Mouse (Mus musculus) kidney, embryonic 16.5 days (tissue): ENCODE measurements around the gene Cat. TPM values are rescaled to one million over a fixed set of nuclear protein-coding genes. Genes with fewer than 3 reads are reported as not detected.

Experiments used
- ATAC-seq: fragments of 200-750 bp; cut with Nextera tagmentation; 2 replicates; pipeline ENCODE4 v1.8.0; 2017; ENCODE audit warnings: moderate TSS enrichment; ENCODE audit not compliant: low FRiP score, low TSS enrichment
- H3K27ac ChIP-seq: fragments of 300-500 bp; sonication (generic); 2 replicates; pipeline ENCODE4 v1.5.1; 2014; ENCODE audit warnings: low read length
- H3K27me3 ChIP-seq: fragments of 300-500 bp; sonication (generic); 2 replicates; pipeline ENCODE4 v1.6.1; 2014; ENCODE audit warnings: low read length, control low read depth, mixed read lengths; ENCODE audit not compliant: insufficient read depth
- H3K36me3 ChIP-seq: fragments of 300-500 bp; sonication (generic); 2 replicates; pipeline ENCODE4 v1.6.1; 2014; ENCODE audit warnings: low read length, control low read depth, mixed read lengths; ENCODE audit not compliant: insufficient read depth
- H3K4me1 ChIP-seq: fragments of 300-500 bp; sonication (generic); 2 replicates; pipeline ENCODE4 v1.6.1; 2014; ENCODE audit warnings: low read length, control low read depth, mixed read lengths; ENCODE audit not compliant: insufficient read depth
- H3K4me2 ChIP-seq: fragments of 300-500 bp; sonication (generic); replicated peaks from 2 replicates; pipeline ENCODE4 v1.6.1; 2014; ENCODE audit warnings: low read depth, low read length
- H3K4me3 ChIP-seq: fragments of 300-500 bp; sonication (generic); 2 replicates; pipeline ENCODE4 v1.5.1; 2014; ENCODE audit warnings: mild to moderate bottlenecking, low read length
- H3K9ac ChIP-seq: fragments of 300-500 bp; sonication (generic); replicated peaks from 2 replicates; pipeline ENCODE4 v1.6.1; 2014; ENCODE audit warnings: low read length
- H3K9me3 ChIP-seq: fragments of 300-500 bp; sonication (generic); 2 replicates; pipeline ENCODE4 v1.6.1; 2016; ENCODE audit warnings: low read length, control low read depth
- WGBS: fragments of 180-500 bp; shearing (Covaris S2); extraction: QIAGEN DNeasy Blood & Tissue Kit; methylation state at CpG from one replicate; pipeline ENCODE4 v1.1.7; 2014; 5-methylcytosine and 5-hydroxymethylcytosine counted together
- polyA plus RNA-seq: library from polyadenylated mRNA; unstranded; fragments of >200 nt; fragmentation: Nextera tagmentation; extraction: Ambion mirVana; gene quantifications from 2 replicates; pipeline ENCODE4 v1.2.1, GENCODE M21; 2015

Cat gene
- polyA plus RNA-seq, 1 experiment from 2014 or later, result 101 TPM

- 88% methylated on average over 8 of the region's 8 CpGs for WGBS
- Histone ChIP-seq H3K4me1 (peaks cover 18% of the 10 kb centered on the region), H3K9me3 (no peaks in the 10 kb centered on the region), H3K27ac (no peak overlapping the region), H3K4me2 (no peak overlapping the region), H3K4me3 (no peak overlapping the region), H3K9ac (no peak overlapping the region), H3K36me3 (peaks cover 7% of the 10 kb centered on the region; the same call in 1 of the 2 replicates), H3K27me3 (no peaks in the 10 kb centered on the region)
- ATAC-seq, result no peak
These were observed 4.7 kb downstream of the Cat start for GRCm38 (mm10) chr2:103480240-103480639.

DNA sequence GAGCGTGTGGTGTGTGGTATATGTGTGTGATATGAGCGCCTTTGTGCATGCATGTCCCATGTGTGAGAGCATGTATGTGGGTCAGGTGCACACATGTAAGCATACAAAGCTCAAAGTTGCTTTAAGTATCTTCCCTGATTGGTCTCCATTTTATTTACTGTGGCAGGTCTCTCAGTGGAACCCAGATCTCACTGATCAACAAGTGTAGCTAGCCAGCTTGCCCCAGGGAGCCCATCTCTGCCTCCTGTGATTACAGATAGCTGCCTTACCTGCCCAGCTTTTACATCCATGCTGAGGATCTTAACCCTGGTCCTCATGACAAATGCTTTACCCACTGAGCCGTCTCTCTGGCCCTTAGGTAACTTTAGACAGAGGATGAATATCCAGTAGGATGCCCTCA lies 6.6 kb downstream of the Cat start:
- no peak overlapping the region for H3K9ac ChIP-seq
- no peak overlapping the region for H3K4me2 ChIP-seq
- ATAC-seq, result no peak
- 91% methylated on average over 3 of the region's 3 CpGs for WGBS
- H3K36me3 ChIP-seq, result peaks cover 20% of the 10 kb centered on the region
- H3K4me1 ChIP-seq, result peaks cover 8% of the 10 kb centered on the region
- no peak overlapping the region for H3K27ac ChIP-seq
- no peaks in the 10 kb centered on the region for H3K27me3 ChIP-seq
- no peaks in the 10 kb centered on the region for H3K9me3 ChIP-seq
- no peak overlapping the region for H3K4me3 ChIP-seq

DNA sequence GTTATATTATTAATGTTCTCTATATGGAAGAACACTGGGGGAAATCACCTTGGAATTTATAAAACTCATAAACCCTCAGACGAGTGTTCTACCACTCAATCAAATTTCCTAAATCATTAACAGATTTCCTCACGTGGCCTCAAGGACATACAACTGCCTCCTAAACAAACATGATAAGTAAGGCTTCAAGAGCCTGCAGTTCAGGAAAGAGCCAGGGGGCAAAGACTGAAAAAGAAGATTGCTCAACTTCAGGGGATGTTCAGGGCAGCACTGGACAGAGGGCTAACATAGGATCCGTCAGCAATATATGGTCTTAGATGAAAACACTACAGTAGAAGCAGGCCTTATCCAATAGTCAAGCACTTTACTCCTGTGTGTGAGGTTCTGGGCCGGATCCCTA lies 7.5 kb downstream of the Cat start:
- Histone ChIP-seq H3K4me3 (no peak overlapping the region), H3K9me3 (no peaks in the 10 kb centered on the region), H3K27me3 (no peaks in the 10 kb centered on the region), H3K4me1 (peaks cover 3% of the 10 kb centered on the region; the same call in 1 of the 2 replicates), H3K36me3 (peaks cover 27% of the 10 kb centered on the region), H3K4me2 (no peak overlapping the region), H3K27ac (no peak overlapping the region), H3K9ac (no peak overlapping the region)
- ATAC-seq, result no peak
- WGBS, result 74% methylated on average over 4 of the region's 4 CpGs

GRCm38 (mm10) chr2:103476657-103477056 lies 8.3 kb downstream of the Cat start:
- Histone ChIP-seq H3K9ac (no peak overlapping the region), H3K36me3 (peaks cover 28% of the 10 kb centered on the region), H3K9me3 (no peaks in the 10 kb centered on the region), H3K4me1 (peaks cover 3% of the 10 kb centered on the region; the same call in 1 of the 2 replicates), H3K4me3 (no peak overlapping the region), H3K27ac (no peak overlapping the region), H3K4me2 (no peak overlapping the region), H3K27me3 (no peaks in the 10 kb centered on the region)
- WGBS, result 90% methylated on average over 11 of the region's 11 CpGs
- no peak for ATAC-seq

- WGBS, result 94% methylated on average over 2 of the region's 2 CpGs
- ATAC-seq, result no peak
These were observed 8.8 kb downstream of the Cat start for GRCm38 (mm10) chr2:103476180-103476579.

DNA sequence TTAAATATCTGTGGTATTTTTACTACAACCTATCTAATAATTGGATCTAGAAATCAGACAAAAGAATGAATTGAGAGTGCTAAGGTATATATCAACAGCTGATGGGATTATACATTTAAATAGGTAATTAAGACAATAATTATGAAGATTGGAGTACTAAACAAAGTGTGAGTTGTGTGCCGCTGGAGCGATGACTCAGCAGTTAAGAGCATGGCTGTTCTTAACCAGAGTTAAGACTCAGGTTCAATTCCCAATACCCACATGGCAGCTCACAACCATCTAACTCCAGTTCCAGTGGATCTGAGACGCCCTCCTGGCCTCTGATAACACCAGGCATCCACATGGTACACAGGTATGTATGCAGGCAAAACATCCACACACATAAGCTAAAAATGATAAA lies 11.6 kb downstream of the Cat start:
- H3K4me1 ChIP-seq, result 0 out of 2 replicates have a peak, but pooled peaks cover 3% of the 10 kb centered on the region
- H3K9ac ChIP-seq, result no peak overlapping the region
- H3K27ac ChIP-seq, result no peak overlapping the region
- H3K36me3 ChIP-seq, result peaks cover 38% of the 10 kb centered on the region
- ATAC-seq, result no peak
- no peak overlapping the region for H3K4me3 ChIP-seq
- no peaks in the 10 kb centered on the region for H3K9me3 ChIP-seq
- no peak overlapping the region for H3K4me2 ChIP-seq
- WGBS, result 96% methylated on average over 3 of the region's 3 CpGs
- no peaks in the 10 kb centered on the region for H3K27me3 ChIP-seq

More at GRCm38 (mm10) chr2:103476180-103476579, 8.8 kb downstream of the Cat start:
- Histone ChIP-seq H3K9me3 (no peaks in the 10 kb centered on the region), H3K27ac (no peak overlapping the region), H3K4me3 (no peak overlapping the region), H3K9ac (no peak overlapping the region), H3K36me3 (peaks cover 28% of the 10 kb centered on the region), H3K4me1 (peaks cover 3% of the 10 kb centered on the region; the same call in 1 of the 2 replicates), H3K4me2 (no peak overlapping the region), H3K27me3 (no peaks in the 10 kb centered on the region)

- Histone ChIP-seq H3K27me3 (no peaks in the 10 kb centered on the region), H3K4me3 (no peak overlapping the region), H3K27ac (no peak overlapping the region), H3K4me2 (no peak overlapping the region), H3K9ac (no peak overlapping the region), H3K9me3 (no peaks in the 10 kb centered on the region), H3K36me3 (peaks cover 38% of the 10 kb centered on the region), H3K4me1 (peaks cover 2% of the 10 kb centered on the region)
- WGBS, result 79% methylated on average over 10 of the region's 10 CpGs
- no peak for ATAC-seq
These were observed 17.9 kb downstream of the Cat start for GRCm38 (mm10) chr2:103466984-103467588.

DNA sequence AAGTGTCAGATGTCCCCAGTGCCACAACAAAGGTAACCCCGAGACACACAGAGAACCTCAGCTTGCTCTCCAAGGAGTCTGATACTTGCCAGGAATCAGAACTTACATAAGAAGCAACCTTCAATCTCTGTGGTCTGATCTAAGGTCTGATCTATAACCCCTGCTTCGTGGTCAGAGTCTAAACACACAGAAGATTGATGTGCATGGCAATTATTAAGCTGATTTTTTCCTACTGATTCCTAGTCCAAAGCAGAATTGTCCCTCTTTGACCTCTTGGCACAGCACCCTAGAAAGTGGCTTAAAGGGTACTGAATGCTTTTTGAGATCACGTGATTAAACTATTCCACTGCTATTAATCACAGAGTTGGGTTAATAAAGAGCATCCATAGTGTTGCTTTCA lies 18.7 kb downstream of the Cat start:
- H3K27me3 ChIP-seq, result no peaks in the 10 kb centered on the region
- H3K9ac ChIP-seq, result no peak overlapping the region
- peaks cover 38% of the 10 kb centered on the region for H3K36me3 ChIP-seq
- 76% methylated on average over 3 of the region's 3 CpGs for whole genome bisulfite sequencing
- H3K4me3 ChIP-seq, result no peak overlapping the region
- H3K27ac ChIP-seq, result no peak overlapping the region
- peaks cover 10% of the 10 kb centered on the region for H3K4me1 ChIP-seq
- H3K4me2 ChIP-seq, result no peak overlapping the region
- ATAC-seq, result no peak
- H3K9me3 ChIP-seq, result no peaks in the 10 kb centered on the region

GRCm38 (mm10) chr2:103465429-103465828 lies 19.5 kb downstream of the Cat start:
- peaks cover 38% of the 10 kb centered on the region for H3K36me3 ChIP-seq
- no peak overlapping the region for H3K4me2 ChIP-seq
- H3K27ac ChIP-seq, result no peak overlapping the region
- H3K9me3 ChIP-seq, result no peaks in the 10 kb centered on the region
- H3K4me1 ChIP-seq, result peaks cover 12% of the 10 kb centered on the region
- WGBS, result 88% methylated on average over 11 of the region's 11 CpGs
- no peak overlapping the region for H3K9ac ChIP-seq
- no peak overlapping the region for H3K4me3 ChIP-seq
- no peak for ATAC-seq
- no peaks in the 10 kb centered on the region for H3K27me3 ChIP-seq

DNA sequence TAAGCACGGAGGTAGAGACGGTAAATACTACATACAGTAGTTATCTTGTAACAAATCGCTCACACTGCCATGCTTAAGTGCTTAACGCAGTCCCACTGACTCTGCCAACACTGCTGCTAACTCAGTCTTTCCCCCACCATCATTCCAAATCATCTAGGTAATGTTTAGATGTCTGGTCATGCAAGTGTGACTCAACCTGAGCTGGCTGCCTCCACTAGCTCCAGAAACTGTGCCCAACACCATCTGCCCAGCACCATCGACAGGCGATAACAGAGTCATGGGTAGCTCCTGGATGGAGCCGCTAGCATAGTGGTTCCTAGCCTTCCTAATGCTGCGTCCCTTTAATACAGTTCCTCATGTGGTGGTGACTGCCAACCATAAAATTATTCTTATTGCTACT lies 20.4 kb downstream of the Cat start:
- WGBS, result 98% methylated on average over 8 of the region's 8 CpGs
- no peak for ATAC-seq
- no peaks in the 10 kb centered on the region for H3K9me3 ChIP-seq
- H3K4me1 ChIP-seq, result peaks cover 12% of the 10 kb centered on the region
- no peak overlapping the region for H3K4me2 ChIP-seq
- no peak overlapping the region for H3K9ac ChIP-seq
- peaks cover 41% of the 10 kb centered on the region for H3K36me3 ChIP-seq
- H3K27ac ChIP-seq, result no peak overlapping the region
- no peaks in the 10 kb centered on the region for H3K27me3 ChIP-seq
- no peak overlapping the region for H3K4me3 ChIP-seq
